Mouse (Mus musculus): Measurements from ENCODE around the gene Ampd3.

DNA sequence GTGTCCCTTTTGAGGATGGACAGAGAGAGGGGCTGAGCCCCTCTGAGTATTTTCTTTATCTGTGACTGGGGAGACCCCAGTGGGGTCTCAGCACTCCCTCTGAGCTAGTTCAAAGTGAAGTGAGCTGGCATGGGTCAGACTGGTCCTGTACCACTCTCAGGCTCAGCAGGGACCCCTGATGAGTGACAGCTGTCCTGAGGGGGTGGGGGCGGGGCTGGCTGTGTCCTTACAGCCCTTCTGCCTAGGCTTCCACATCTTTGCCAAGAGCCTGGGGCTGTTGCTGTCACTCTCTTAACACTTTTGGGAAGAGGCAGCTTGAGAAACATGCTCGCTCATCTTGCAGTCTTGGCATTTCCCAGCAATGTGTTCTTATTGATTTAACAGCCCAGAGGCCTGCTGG, 27.8 kb upstream of the Ampd3 start:
- TF ChIP-seq GATA1 (IDR thresholded peaks at IDR 0.05; ENCODE audit: borderline replicate concordance, low read length), result no peak
- no peak for TF ChIP-seq FLI1 (IDR thresholded peaks at IDR 0.05; ENCODE audit: low read length)
